Mouse (Mus musculus) kidney, adult 2 months (tissue): ENCODE data around the gene Osr1. TPM values are rescaled to one million over a fixed set of nuclear protein-coding genes. Genes with fewer than 3 reads are reported as not detected.

Experiments used
- DNase-seq: peaks from one replicate; pipeline ENCODE4 v3.0.0; 2021
- H3K27ac ChIP-seq: fragments of 200-500 bp; 2 replicates; pipeline ENCODE4 v1.5.1; 2012; ENCODE audit warnings: low read depth, low read length, control low read depth, inconsistent platforms; ENCODE audit not compliant: insufficient read depth
- H3K27me3 ChIP-seq: fragments of 200-500 bp; replicated peaks from 2 replicates; pipeline ENCODE4 v1.6.1; 2012; ENCODE audit warnings: mild to moderate bottlenecking, moderate library complexity, low read length, inconsistent platforms; ENCODE audit not compliant: control insufficient read depth, insufficient read depth
- H3K36me3 ChIP-seq: fragments of 200-500 bp; 2 replicates; pipeline ENCODE4 v1.6.1; 2012; ENCODE audit warnings: mild to moderate bottlenecking, moderate library complexity, low read length, inconsistent platforms; ENCODE audit not compliant: control insufficient read depth, insufficient read depth
- H3K4me1 ChIP-seq: fragments of 200-500 bp; 2 replicates; pipeline ENCODE4 v1.6.1; 2011; ENCODE audit warnings: low read length; ENCODE audit not compliant: control insufficient read depth, insufficient read depth
- H3K4me3 ChIP-seq: fragments of 200-500 bp; 2 replicates; pipeline ENCODE4 v1.5.1; 2011; ENCODE audit warnings: mild to moderate bottlenecking, low read depth, low read length, control low read depth; ENCODE audit not compliant: insufficient read depth
- CTCF ChIP-seq: fragments of 200-500 bp; conservative IDR thresholded peaks from 2 replicates; pipeline ENCODE4 v1.5.1; 2011; ENCODE audit warnings: low read depth, mild to moderate bottlenecking, control low read depth, low read length, moderate library complexity, mixed read lengths; ENCODE audit not compliant: insufficient read depth, insufficient read length
- POLR2A ChIP-seq: fragments of 200-500 bp; IDR thresholded peaks from one replicate; pipeline ENCODE4 v1.6.1; 2011; ENCODE audit warnings: low read depth, low read length, control low read depth
- WGBS: fragments of 180-500 bp; shearing (Covaris S2); methylation state at CpG from one replicate; pipeline ENCODE4 v1.1.7; 2018; 5-methylcytosine and 5-hydroxymethylcytosine counted together
- polyA plus RNA-seq: library from polyadenylated mRNA; depleted of rRNA; stranded (reverse); fragments of >200 nt; gene quantifications from 2 replicates; pipeline ENCODE4 v1.2.3, GENCODE M21; 2012

Gene Osr1
- polyA plus RNA-seq, 1 experiment, result 4.0 TPM

DNA sequence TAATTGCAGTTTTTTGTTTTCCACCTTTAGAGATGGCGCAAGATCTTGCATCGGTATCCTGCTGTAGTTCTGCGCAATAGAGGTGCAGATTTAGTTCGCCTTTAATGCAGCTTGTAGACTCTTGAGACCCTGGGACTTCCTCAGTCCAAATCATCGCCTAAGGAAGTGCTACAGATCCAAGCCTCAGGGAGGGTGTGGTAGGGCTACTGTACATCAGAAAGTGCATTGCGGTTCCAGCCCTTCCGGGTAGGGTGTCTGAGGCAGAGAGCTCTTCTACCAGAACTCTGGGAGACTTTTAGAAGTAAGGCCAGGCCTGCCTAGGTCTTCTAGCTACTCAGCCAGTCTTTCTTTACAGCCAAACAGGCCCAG, 15.2 kb downstream of the Osr1 start:
- DNase-seq, result no peak
- Histone ChIP-seq H3K4me1 (no peaks in the 10 kb centered on the region), H3K27ac (no peak overlapping the region), H3K27me3 (no peaks in the 10 kb centered on the region), H3K4me3 (peak overlapping the region; percentile 38; the same call in 1 of the 2 replicates), H3K36me3 (no peaks in the 10 kb centered on the region)
- TF ChIP-seq POLR2A (no peak), CTCF (no peak)
- WGBS, result 7% methylated on average over 7 of the region's 7 CpGs

DNA sequence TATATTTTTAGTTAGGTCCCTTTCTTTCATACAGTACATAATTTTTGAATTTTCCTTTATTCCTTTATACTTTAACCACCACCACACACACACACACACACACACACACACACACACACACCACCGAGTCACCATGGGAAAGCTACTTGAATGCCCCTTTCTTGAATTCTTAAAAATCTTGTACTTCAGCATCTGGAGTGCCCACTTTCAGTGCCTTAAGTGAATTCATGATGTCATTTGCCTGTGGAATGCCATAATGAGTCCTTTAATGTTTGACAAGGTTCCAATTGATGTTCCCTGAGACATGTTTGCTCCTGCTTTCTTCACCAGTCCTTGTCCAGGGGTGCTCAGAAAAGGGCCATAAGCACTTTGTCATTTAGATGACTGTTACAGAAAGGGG, 17.8 kb downstream of the Osr1 start:
- H3K36me3 ChIP-seq, result no peaks in the 10 kb centered on the region
- no peaks in the 10 kb centered on the region for H3K27me3 ChIP-seq
- no peak for TF ChIP-seq POLR2A
- no peaks in the 10 kb centered on the region for H3K4me1 ChIP-seq
- H3K27ac ChIP-seq, result no peak overlapping the region
- no peak for DNase-seq
- WGBS, result 65% methylated on average over 1 of the region's 1 CpGs
- no peak overlapping the region for H3K4me3 ChIP-seq

DNA sequence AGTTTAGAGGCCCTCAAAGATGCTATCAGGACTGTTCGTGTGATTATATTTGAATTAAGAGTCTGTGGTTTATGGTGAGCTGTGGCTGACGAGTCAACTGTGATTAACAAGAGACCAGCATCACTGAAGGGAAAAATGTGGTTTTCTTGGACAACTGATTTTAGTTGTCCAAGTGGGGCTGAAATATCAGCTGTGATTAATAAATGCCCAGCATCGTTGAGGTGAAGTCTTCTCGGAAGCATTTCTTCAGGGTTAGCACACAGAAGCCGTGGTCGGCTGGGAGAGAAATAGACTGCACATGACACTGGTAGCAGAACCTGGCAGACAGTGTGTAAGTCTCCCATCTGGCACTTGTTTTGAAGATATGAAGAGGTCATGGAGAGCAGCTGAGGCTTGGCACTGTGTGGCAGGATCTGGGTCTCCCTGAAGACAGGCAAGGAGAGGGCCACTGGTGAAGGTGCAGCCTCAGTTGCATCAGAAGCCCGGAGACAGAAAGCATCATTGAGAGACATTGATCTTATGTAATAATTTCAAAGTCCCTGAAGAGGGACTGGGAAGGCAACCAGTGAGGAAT, 19.7 kb downstream of the Osr1 start:
- 80% methylated on average over 7 of the region's 7 CpGs for whole genome bisulfite sequencing
- Histone ChIP-seq H3K4me3 (no peak overlapping the region), H3K27me3 (no peaks in the 10 kb centered on the region), H3K27ac (no peak overlapping the region), H3K4me1 (no peaks in the 10 kb centered on the region), H3K36me3 (no peaks in the 10 kb centered on the region)
- TF ChIP-seq POLR2A (no peak), CTCF (no peak)
- no peak for DNase-seq

DNA sequence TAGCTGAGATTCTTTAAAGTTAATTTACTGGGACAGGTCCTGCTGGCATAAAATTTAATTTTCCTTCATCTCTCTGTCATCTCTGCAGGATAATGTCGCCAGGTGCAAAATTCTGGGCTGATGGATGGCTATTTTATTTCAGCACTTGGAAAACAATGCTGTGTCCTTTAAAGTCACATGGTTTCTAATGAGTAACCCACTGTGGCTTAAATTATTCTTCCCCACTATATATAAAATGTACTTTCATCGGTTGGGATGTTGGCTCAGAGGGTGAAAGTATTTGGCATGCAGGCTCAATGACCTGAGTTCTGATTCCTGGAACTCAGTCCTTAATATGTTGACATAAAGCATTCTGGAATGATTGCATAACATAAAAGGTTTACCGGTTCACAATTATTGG, 21.2 kb downstream of the Osr1 start:
- Histone ChIP-seq H3K4me1 (no peaks in the 10 kb centered on the region), H3K27me3 (no peaks in the 10 kb centered on the region), H3K27ac (no peak overlapping the region), H3K4me3 (no peak overlapping the region), H3K36me3 (no peaks in the 10 kb centered on the region)
- TF ChIP-seq POLR2A, result no peak
- no peak for TF ChIP-seq CTCF
- no peak for DNase-seq
- WGBS, result 56% methylated on average over 3 of the region's 3 CpGs

DNA sequence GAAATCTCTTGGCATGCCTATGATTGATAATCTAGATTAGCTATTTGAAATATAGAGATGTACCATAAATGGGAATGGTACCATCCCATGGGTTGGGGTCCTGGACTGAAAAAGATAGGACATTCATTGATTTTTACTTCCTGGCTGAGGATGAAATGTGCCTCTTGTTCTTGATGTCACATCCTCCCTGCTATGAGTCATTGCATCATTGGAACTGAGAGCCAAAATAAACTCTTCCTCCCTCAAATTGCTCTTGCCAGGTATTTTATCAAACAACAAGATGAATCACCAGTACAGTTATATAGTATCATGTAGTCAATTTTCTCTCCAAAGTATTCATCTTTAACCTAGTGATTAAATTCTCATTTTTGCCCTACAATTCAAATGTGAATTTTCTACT, 28.3 kb downstream of the Osr1 start:
- TF ChIP-seq CTCF (no peak), POLR2A (no peak)
- no peak for DNase-seq

More for the DNA sequence above, 28.3 kb downstream of the Osr1 start:
- no peaks in the 10 kb centered on the region for H3K27me3 ChIP-seq
- H3K4me1 ChIP-seq, result no peaks in the 10 kb centered on the region
- H3K36me3 ChIP-seq, result no peaks in the 10 kb centered on the region
- H3K27ac ChIP-seq, result no peak overlapping the region
- H3K4me3 ChIP-seq, result no peak overlapping the region
